Mouse (Mus musculus) Muller cell, postnatal 12 days (primary cell): Measurements from ENCODE around the gene Flt3.

ENCODE experiments used
- DNase-seq: peaks from one replicate; pipeline ENCODE4 v3.0.0-alpha.2; 2015; ENCODE audit errors: inconsistent ontology term

Flt3 gene

DNA sequence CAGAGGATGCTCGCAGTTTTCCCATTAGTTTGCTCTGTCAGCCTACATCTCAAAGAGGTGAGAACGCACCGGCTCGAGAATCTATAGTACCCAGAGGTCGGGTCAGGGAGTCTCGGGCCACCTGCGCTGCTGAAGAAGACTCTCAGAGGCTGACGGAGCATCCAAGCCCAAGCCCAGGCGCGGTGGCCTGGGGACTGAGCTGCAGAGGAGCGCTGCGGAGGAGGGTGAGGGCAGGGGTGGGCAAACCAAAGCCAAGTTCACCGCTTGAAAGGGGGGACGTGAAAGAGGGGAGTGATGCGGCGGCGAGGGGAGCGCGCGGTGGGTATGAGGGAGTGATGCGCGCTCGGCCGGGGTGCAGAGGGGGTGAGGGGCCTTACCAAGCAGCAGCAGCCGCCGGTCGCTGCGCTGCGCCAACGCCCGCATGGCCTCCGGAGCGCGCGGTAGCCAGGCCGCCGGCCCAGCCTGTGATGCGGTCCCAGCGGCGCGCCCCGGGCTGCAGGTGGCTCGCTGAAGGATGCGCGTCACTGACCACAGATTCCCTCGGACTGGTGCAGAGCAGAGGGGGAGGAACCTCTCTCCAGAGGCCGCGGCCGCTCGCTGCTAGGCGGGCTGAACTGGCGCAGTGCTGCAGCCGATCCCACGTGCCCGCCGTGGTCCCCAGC lies at the start of gene Flt3:
Gene Flt3, minus strand, starts transcription at position 647 of the 662 bp plus-strand sequence.
- peak; percentile 81 for DNase-seq

DNA sequence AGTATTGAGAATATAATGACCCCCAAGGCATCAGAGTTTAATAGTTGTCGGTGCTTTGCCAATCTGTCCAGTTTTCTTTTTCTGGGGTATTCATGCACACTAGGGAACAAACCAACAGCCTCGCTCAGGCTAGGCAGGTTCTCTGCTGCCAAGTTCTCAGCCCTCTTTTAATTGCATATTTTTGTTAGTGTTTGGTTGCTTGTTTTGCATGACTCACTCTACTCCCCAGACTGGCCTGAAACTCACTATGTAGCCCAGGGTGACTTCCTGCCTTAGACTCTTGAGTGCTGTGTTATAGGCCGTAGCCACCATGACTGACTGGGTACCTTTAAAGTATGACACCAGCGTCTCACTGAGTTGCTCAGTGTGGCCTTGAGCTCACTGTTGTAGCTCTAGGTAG lies 48.6 kb upstream of the Flt3 start:
- DNase-seq = peak; percentile 89

GRCm38 (mm10) chr5:147448526-147448925 lies 48.2 kb upstream of the Flt3 start:
- DNase-seq = no peak

- DNase-seq = no peak
Observed at GRCm38 (mm10) chr5:147445252-147445651, 45.0 kb upstream of the Flt3 start.

DNA sequence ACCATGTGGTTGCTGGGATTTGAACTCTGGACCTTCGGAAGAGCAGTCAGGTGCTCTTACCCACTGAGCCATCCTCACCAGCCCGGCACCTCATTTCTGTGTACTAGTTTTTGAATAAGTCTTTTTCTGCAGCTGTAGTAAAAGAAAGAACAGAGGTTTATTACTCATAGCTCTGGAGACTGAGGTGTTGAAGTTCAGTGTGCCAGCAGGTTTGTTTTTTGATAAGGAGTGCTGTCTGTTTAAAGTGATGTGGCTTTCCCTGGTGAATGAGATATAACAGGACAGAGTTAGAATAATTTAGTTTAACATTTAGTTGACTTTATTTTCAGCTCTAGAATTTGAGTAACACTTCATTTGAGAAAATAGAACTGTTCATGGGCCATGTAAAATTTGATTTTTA lies 44.5 kb upstream of the Flt3 start:
- no peak for DNase-seq

DNA sequence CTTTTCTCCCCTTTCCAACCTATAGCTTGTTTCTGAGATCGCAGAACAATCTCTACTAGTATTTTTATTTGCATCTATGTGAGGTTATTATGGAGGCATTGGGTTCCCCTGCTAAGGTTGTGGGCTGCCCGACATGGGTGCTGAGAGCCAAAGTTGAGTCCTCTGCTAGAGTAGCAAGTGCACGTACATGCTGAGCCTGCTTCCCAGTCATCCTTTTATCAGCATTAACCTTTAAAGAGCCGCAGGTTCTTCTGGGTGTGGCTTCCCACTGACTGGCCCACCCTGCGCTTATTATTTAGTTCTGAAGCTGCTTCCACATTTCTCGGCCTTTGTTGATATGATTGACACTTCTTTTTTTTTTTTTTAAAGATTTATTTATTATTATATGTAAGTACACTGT lies 44.0 kb upstream of the Flt3 start:
- no peak for DNase-seq

GRCm38 (mm10) chr5:147442741-147443140 lies 42.5 kb upstream of the Flt3 start:
- DNase-seq = no peak

DNA sequence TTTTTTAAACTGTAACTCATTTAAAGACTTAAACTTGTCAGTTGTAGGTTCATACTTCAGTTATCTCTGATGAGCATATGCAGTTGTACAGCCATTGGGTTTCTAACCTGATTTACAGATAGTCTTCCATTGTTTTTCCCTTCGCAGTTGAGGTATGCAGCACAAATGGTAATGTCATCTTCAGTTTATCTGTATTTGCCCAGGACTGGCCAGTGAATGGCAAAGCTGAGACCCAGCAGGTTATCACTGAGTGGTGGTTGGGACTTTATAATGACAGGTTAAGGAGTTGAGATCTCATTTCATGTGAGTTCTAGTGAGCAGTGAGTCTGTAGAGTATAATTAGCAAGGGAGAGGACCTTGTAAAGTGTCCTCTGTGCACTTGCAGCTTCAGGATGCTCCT lies 41.7 kb upstream of the Flt3 start:
- DNase-seq = no peak

- no peak for DNase-seq
Observed at GRCm38 (mm10) chr5:147440996-147441507, 40.8 kb upstream of the Flt3 start.

- peak; percentile 78 for DNase-seq
Observed at GRCm38 (mm10) chr5:147436491-147436890, 36.2 kb upstream of the Flt3 start.

DNA sequence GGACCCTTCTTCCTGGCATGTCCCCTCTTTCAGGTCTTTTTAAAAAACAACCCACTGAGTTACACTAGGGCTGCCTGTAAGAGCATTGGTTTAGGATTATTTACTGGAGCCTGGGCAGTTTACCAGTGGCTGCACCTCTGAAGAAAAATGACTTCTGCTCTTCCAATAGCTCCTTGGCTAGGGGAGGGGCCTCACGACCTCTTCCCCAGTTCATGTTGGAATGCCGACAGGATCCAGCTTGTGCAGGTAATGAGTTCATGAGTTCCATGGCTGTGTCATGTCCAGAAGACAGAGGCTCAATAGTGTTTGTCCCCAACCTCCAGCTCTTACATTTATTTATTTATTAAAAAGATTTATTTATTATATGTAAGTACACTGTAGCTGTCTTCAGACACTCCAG lies 35.5 kb upstream of the Flt3 start:
- no peak for DNase-seq

GRCm38 (mm10) chr5:147435224-147435623 lies 34.9 kb upstream of the Flt3 start:
- DNase-seq = no peak

DNA sequence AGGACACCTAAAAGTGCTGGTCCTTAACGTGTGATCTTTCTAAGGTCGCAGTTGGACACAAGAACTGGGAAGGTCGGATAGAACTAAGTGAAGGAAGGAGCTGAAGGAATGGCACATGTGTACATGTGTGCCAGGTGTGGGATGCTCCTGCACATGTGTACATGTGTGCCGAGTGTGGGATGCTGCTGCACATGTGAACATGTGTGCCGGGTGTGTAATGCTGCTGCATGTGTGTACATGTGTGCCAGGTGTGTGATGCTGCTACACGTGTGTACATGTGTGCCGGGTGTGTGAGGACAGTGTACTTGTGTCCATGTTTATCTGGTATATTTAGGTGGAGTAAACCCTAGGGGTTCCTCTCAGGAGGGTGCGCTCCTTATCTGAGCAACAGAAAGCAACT lies 32.6 kb upstream of the Flt3 start:
- DNase-seq = no peak

GRCm38 (mm10) chr5:147430936-147431839 lies 30.9 kb upstream of the Flt3 start:
- peak; percentile 75 for DNase-seq

GRCm38 (mm10) chr5:147430361-147430935 lies 30.2 kb upstream of the Flt3 start:
- DNase-seq = peak; percentile 59

DNA sequence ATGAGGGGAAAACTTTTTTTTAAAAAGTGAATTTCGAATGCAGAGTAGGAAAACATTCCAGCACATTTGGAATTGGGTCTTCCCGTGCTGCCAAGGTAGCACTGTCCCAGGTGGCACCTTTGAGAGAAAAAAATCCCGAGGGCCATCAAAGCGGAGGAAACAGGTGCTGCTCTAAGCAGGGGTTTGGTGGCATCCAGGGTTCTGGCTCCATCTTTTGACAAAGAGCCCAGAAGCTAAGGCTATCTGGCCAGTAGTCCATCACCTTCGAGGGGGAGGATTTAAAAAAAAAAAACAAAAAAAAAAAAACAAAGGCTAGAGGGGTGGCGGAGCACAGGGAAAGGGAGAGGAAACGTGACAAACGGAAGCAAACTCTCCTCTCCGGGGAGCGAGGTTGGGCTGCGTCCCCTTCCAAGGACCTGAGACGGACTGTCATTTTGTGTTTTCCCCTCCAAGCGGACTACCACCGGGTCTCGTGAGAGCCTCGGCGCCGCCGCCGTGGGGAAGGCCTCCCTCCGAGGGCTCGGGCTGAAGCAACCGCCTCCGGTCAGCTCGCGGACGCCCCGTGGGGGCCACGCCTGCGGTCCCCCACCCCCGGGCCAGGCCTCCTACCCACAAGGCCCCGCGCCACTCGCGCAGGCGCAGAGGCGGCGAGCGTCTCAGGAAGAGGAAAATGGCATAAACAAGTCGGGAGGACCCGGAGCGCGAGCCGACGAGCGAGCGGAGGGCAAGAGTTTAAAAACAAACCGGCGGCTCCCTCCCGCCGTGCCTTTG lies 29.4 kb upstream of the Flt3 start, which contains the start of gene Pan3:
Gene Pan3, plus strand, starts transcription at position 627 of the 771 bp plus-strand sequence.
- peak; percentile 99 for DNase-seq

DNA sequence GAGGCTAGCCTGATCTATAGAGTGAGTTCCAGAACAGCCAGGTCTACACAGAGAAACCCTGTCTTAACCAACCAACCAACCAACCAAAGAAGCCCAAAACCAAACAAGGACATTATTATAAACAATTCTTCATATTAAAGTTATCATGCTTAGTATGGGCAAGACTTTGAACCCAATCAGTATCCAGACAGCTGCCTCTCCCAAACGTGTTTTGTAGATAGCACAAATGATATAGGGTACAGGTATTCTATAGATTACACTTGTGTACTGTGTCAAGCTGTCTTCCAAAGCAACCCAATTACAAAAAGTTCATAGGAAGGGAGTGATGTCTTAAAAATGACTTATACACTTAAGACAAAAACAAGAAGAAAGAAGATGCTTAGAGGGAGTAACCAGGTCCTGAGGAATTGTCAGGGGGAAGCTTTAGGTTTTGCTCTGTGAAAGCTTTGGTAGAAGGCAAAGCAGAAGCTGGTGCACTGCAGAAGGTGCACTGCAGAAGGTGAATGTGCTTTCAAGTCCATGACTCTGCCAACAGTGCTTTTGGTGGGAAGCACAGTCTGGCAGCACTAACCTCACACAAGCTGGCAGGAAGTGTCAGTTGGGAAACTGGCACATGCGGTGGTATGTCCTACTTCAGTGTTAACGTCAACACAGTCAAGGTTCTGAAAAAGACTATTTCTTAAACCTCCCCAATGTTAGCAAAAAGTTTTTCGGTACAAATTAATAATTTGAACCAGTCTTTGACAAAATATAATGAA lies 25.9 kb upstream of the Flt3 start:
- DNase-seq = no peak

- peak; percentile 13 for DNase-seq
Observed at GRCm38 (mm10) chr5:147423612-147424011, 23.3 kb upstream of the Flt3 start.

- no peak for DNase-seq
Observed at GRCm38 (mm10) chr5:147418394-147419121, 18.3 kb upstream of the Flt3 start.

GRCm38 (mm10) chr5:147417986-147418385 lies 17.7 kb upstream of the Flt3 start:
- no peak for DNase-seq
